Mouse (Mus musculus): ENCODE results near the gene Ppp1r3f. TPM values are rescaled to one million over a fixed set of nuclear protein-coding genes. Genes with fewer than 3 reads are reported as not detected.

Gene Ppp1r3f
- 4.5 and 9.5 TPM in 2 replicates for polyA plus RNA-seq (2012; rRNA removed)

GRCm38 (mm10) chrX:7574087-7574884 lies at the start of gene Ppp1r3f:
Gene Ppp1r3f, minus strand, starts transcription at chrX:7574283.

GRCm38 (mm10) chrX:7606783-7607182 lies 32.7 kb upstream of the Ppp1r3f start, which contains the start of gene Cacna1f:
Gene Cacna1f, plus strand, starts transcription at chrX:7607083.

GRCm38 (mm10) chrX:7604879-7605574 lies 30.9 kb upstream of the Ppp1r3f start, which contains the start of gene Ccdc22:
Gene Ccdc22, minus strand, starts transcription at chrX:7605517.

GRCm38 (mm10) chrX:7573176-7574086 lies 652 bp downstream of the Ppp1r3f start, which contains the start of gene Foxp3:
Gene Foxp3, plus strand, starts transcription at chrX:7573644.

Other genes with a start within 250 kb of the Ppp1r3f start
- 3.6 and 4.2 TPM in 2 replicates for gene Usp27x, start 198.5 kb downstream of the Ppp1r3f start, polyA plus RNA-seq (2012; rRNA removed)
- gene Foxp3, start 639 bp downstream of the Ppp1r3f start, polyA plus RNA-seq (2012; rRNA removed), result 0.05 TPM in 2 replicates
- 24.3 and 26.8 TPM in 2 replicates for gene Ccdc22, start 31.2 kb upstream of the Ppp1r3f start, polyA plus RNA-seq (2012; rRNA removed)
- gene Cacna1f, start 32.8 kb upstream of the Ppp1r3f start, polyA plus RNA-seq (2012; rRNA removed), result 0.01 and 0.02 TPM in 2 replicates
- 24.8 and 45.7 TPM in 2 replicates for gene Syp, start 64.2 kb upstream of the Ppp1r3f start, polyA plus RNA-seq (2012; rRNA removed)
- gene Prickle3, start 83.0 kb upstream of the Ppp1r3f start, polyA plus RNA-seq (2012; rRNA removed), result 4.0 and 7.8 TPM in 2 replicates
- 27.1 and 66.2 TPM in 2 replicates for gene Plp2, start 97.1 kb upstream of the Ppp1r3f start, polyA plus RNA-seq (2012; rRNA removed)
- gene Magix, start 107.0 kb upstream of the Ppp1r3f start, polyA plus RNA-seq (2012; rRNA removed), result 0.16 and 0.22 TPM in 2 replicates
- 33.8 and 34.8 TPM in 2 replicates for gene Gpkow, start 122.8 kb upstream of the Ppp1r3f start, polyA plus RNA-seq (2012; rRNA removed)
- 27.5 and 38.5 TPM in 2 replicates for gene Wdr45, start 140.1 kb upstream of the Ppp1r3f start, polyA plus RNA-seq (2012; rRNA removed)
- 0.24 and 0.42 TPM in 2 replicates for gene Gm45208, start 148.0 kb upstream of the Ppp1r3f start, polyA plus RNA-seq (2012; rRNA removed)
- gene Praf2, start 154.2 kb upstream of the Ppp1r3f start, polyA plus RNA-seq (2012; rRNA removed), result 53.9 and 70.5 TPM in 2 replicates
- gene Ccdc120, start 176.6 kb upstream of the Ppp1r3f start, polyA plus RNA-seq (2012; rRNA removed), result 20.3 and 22.5 TPM in 2 replicates
- gene Tfe3, start 188.3 kb upstream of the Ppp1r3f start, polyA plus RNA-seq (2012; rRNA removed), result 16.0 and 21.7 TPM in 2 replicates
- 72.0 and 84.3 TPM in 2 replicates for gene Gripap1, start 215.5 kb upstream of the Ppp1r3f start, polyA plus RNA-seq (2012; rRNA removed)
- gene Kcnd1, start 248.0 kb upstream of the Ppp1r3f start, polyA plus RNA-seq (2012; rRNA removed), result 2.8 and 3.9 TPM in 2 replicates

Measured in central nervous system, embryonic 11.5 days (tissue).